Mouse (Mus musculus) heart, embryonic 16.5 days (tissue): ENCODE results near the gene Lactbl1. TPM values are rescaled to one million over a fixed set of nuclear protein-coding genes. Genes with fewer than 3 reads are reported as not detected.

ENCODE experiments used
- ATAC-seq: fragments of 200-750 bp; cut with Nextera tagmentation; replicated peaks from 2 replicates; pipeline ENCODE4 v1.8.0; 2017; ENCODE audit warnings: moderate number of reproducible peaks; ENCODE audit not compliant: insufficient read depth, low FRiP score; ENCODE audit errors: extremely low read depth
- H3K27ac ChIP-seq: fragments of 300-500 bp; sonication (generic); 2 replicates; pipeline ENCODE4 v1.5.1; 2014; ENCODE audit warnings: mild to moderate bottlenecking, low read length, control low read depth, moderate library complexity
- H3K27me3 ChIP-seq: fragments of 300-500 bp; sonication (generic); 2 replicates; pipeline ENCODE4 v1.6.1; 2014; ENCODE audit warnings: low read length, mixed read lengths; ENCODE audit not compliant: control insufficient read depth, insufficient read depth
- H3K36me3 ChIP-seq: fragments of 300-500 bp; sonication (generic); 2 replicates; pipeline ENCODE4 v1.6.1; 2014; ENCODE audit not compliant: control insufficient read depth, insufficient read depth
- H3K4me1 ChIP-seq: fragments of 300-500 bp; sonication (generic); 2 replicates; pipeline ENCODE4 v1.6.1; 2014; ENCODE audit warnings: low read length, mixed read lengths; ENCODE audit not compliant: control insufficient read depth, insufficient read depth
- H3K4me2 ChIP-seq: fragments of 300-500 bp; sonication (generic); 2 replicates; pipeline ENCODE4 v1.6.1; 2014; ENCODE audit warnings: low read depth, mild to moderate bottlenecking, control low read depth, low read length
- H3K4me3 ChIP-seq: fragments of 300-500 bp; sonication (generic); 2 replicates; pipeline ENCODE4 v1.5.1; 2014; ENCODE audit warnings: mild to moderate bottlenecking, control low read depth, low read length
- H3K9ac ChIP-seq: fragments of 300-500 bp; sonication (generic); 2 replicates; pipeline ENCODE4 v1.6.1; 2014; ENCODE audit warnings: low read length, control low read depth
- H3K9me3 ChIP-seq: fragments of 300-500 bp; sonication (generic); replicated peaks from 2 replicates; pipeline ENCODE4 v1.6.1; 2016; ENCODE audit warnings: low read length; ENCODE audit not compliant: control insufficient read depth
- WGBS: fragments of 180-500 bp; shearing (Covaris S2); extraction: QIAGEN DNeasy Blood & Tissue Kit; methylation state at CpG from one replicate; pipeline ENCODE4 v1.1.7; 2014; 5-methylcytosine and 5-hydroxymethylcytosine counted together
- polyA plus RNA-seq: library from polyadenylated mRNA; unstranded; fragments of >200 nt; fragmentation: Nextera tagmentation; extraction: Ambion mirVana; gene quantifications from 2 replicates; pipeline ENCODE4 v1.2.1, GENCODE M21; 2015

Gene Lactbl1
- polyA plus RNA-seq, 1 experiment from 2014 or later: 0.04 TPM

- Histone ChIP-seq H3K9me3 (no peaks in the 10 kb centered on the region; the same call in 1 of the 2 replicates), H3K4me2 (peak overlapping the region; percentile 77), H3K27ac (no peak overlapping the region), H3K36me3 (no peaks in the 10 kb centered on the region), H3K27me3 (no peaks in the 10 kb centered on the region), H3K9ac (peak overlapping the region; percentile 38), H3K4me3 (peak overlapping the region; percentile 100), H3K4me1 (peaks cover 14% of the 10 kb centered on the region)
- ATAC-seq: no peak
- 73% methylated on average over 2 of the region's 2 CpGs for WGBS
These were observed 21.9 kb upstream of the Lactbl1 start for GRCm38 (mm10) chr4:136600536-136600935.

GRCm38 (mm10) chr4:136601476-136601875 is 20.9 kb upstream of the Lactbl1 start:
- ATAC-seq: no peak
- H3K27ac ChIP-seq: peak overlapping the region; percentile 90
- no peaks in the 10 kb centered on the region; the same call in 1 of the 2 replicates for H3K9me3 ChIP-seq
- peak overlapping the region; percentile 100 for H3K4me3 ChIP-seq
- H3K4me2 ChIP-seq: peak overlapping the region; percentile 77
- 1% methylated on average over 13 of the region's 13 CpGs for WGBS
- no peaks in the 10 kb centered on the region for H3K36me3 ChIP-seq
- peaks cover 14% of the 10 kb centered on the region for H3K4me1 ChIP-seq
- H3K9ac ChIP-seq: peak overlapping the region; percentile 99
- H3K27me3 ChIP-seq: no peaks in the 10 kb centered on the region

GRCm38 (mm10) chr4:136602018-136602554 is 20.3 kb upstream of the Lactbl1 start:
- peak; percentile 72 for ATAC-seq
- H3K9ac ChIP-seq: peak overlapping the region; percentile 99
- peaks cover 14% of the 10 kb centered on the region for H3K4me1 ChIP-seq
- no peaks in the 10 kb centered on the region for H3K36me3 ChIP-seq
- peak overlapping the region; percentile 90 for H3K27ac ChIP-seq
- peak overlapping the region; percentile 77 for H3K4me2 ChIP-seq
- under 1% methylated on average over 61 of the region's 68 CpGs for WGBS
- H3K4me3 ChIP-seq: peak overlapping the region; percentile 100
- no peaks in the 10 kb centered on the region; the same call in 1 of the 2 replicates for H3K9me3 ChIP-seq
- H3K27me3 ChIP-seq: no peaks in the 10 kb centered on the region

GRCm38 (mm10) chr4:136602568-136602967 is 19.9 kb upstream of the Lactbl1 start, which contains the start of gene Kdm1a:
Gene Kdm1a, minus strand, starts transcription at chr4:136602723.
- no peaks in the 10 kb centered on the region for H3K27me3 ChIP-seq
- H3K27ac ChIP-seq: peak within 1 kb of the TSS; percentile 90
- no peaks in the 10 kb centered on the region; the same call in 1 of the 2 replicates for H3K9me3 ChIP-seq
- H3K4me1 ChIP-seq: peaks cover 14% of the 10 kb centered on the region
- H3K4me3 ChIP-seq: peak within 1 kb of the TSS; percentile 100
- peak; percentile 94 for ATAC-seq
- H3K36me3 ChIP-seq: no peaks in the 10 kb centered on the region
- H3K9ac ChIP-seq: peak within 1 kb of the TSS; percentile 99
- 0% methylated on average over 39 of the region's 45 CpGs for whole genome bisulfite sequencing
- peak within 1 kb of the TSS; percentile 77 for H3K4me2 ChIP-seq

GRCm38 (mm10) chr4:136605756-136606485 is 16.5 kb upstream of the Lactbl1 start:
- WGBS: 87% methylated on average over 19 of the region's 19 CpGs
- Histone ChIP-seq H3K4me2 (no peak overlapping the region), H3K36me3 (no peaks in the 10 kb centered on the region), H3K27me3 (no peaks in the 10 kb centered on the region), H3K4me1 (peaks cover 6% of the 10 kb centered on the region), H3K27ac (no peak overlapping the region), H3K4me3 (no peak overlapping the region), H3K9ac (no peak overlapping the region), H3K9me3 (no peaks in the 10 kb centered on the region)
- no peak for ATAC-seq

GRCm38 (mm10) chr4:136610387-136610856 is 12.0 kb upstream of the Lactbl1 start, which contains the start of gene Tex46:
Gene Tex46, plus strand, starts transcription at chr4:136610437.
- no peak within 1 kb of the TSS for H3K27ac ChIP-seq
- H3K4me1 ChIP-seq: no peaks in the 10 kb centered on the region
- H3K27me3 ChIP-seq: no peaks in the 10 kb centered on the region
- no peaks in the 10 kb centered on the region for H3K9me3 ChIP-seq
- WGBS: 53% methylated on average over 4 of the region's 4 CpGs
- no peaks in the 10 kb centered on the region for H3K36me3 ChIP-seq
- H3K4me2 ChIP-seq: no peak within 1 kb of the TSS
- no peak within 1 kb of the TSS for H3K4me3 ChIP-seq
- H3K9ac ChIP-seq: no peak within 1 kb of the TSS
- ATAC-seq: no peak

- H3K27me3 ChIP-seq: no peaks in the 10 kb centered on the region
- no peaks in the 10 kb centered on the region for H3K4me1 ChIP-seq
- no peak overlapping the region for H3K9ac ChIP-seq
- 62% methylated on average over 7 of the region's 7 CpGs for WGBS
- no peaks in the 10 kb centered on the region for H3K9me3 ChIP-seq
- no peak overlapping the region for H3K4me2 ChIP-seq
- no peak overlapping the region for H3K27ac ChIP-seq
- H3K4me3 ChIP-seq: no peak overlapping the region
- no peaks in the 10 kb centered on the region for H3K36me3 ChIP-seq
- ATAC-seq: no peak
These were observed 8.8 kb upstream of the Lactbl1 start for GRCm38 (mm10) chr4:136613657-136614056.

GRCm38 (mm10) chr4:136621336-136621735 is 1.1 kb upstream of the Lactbl1 start:
- WGBS: 0% methylated on average over 1 of the region's 1 CpGs
- H3K9ac ChIP-seq: no peak overlapping the region

GRCm38 (mm10) chr4:136621956-136622355 is 465 bp upstream of the Lactbl1 start:
- no peaks in the 10 kb centered on the region for H3K9me3 ChIP-seq
- H3K27me3 ChIP-seq: no peaks in the 10 kb centered on the region
- H3K9ac ChIP-seq: no peak overlapping the region
- 53% methylated on average over 5 of the region's 5 CpGs for WGBS
- H3K4me1 ChIP-seq: no peaks in the 10 kb centered on the region; the same call in 1 of the 2 replicates
- no peak for ATAC-seq
- H3K36me3 ChIP-seq: no peaks in the 10 kb centered on the region
- H3K27ac ChIP-seq: no peak overlapping the region
- no peak overlapping the region for H3K4me3 ChIP-seq
- H3K4me2 ChIP-seq: no peak overlapping the region

More at GRCm38 (mm10) chr4:136621336-136621735, 1.1 kb upstream of the Lactbl1 start:
- no peaks in the 10 kb centered on the region for H3K36me3 ChIP-seq
- H3K4me1 ChIP-seq: no peaks in the 10 kb centered on the region; the same call in 1 of the 2 replicates
- no peak for ATAC-seq
- H3K27me3 ChIP-seq: no peaks in the 10 kb centered on the region
- H3K4me3 ChIP-seq: no peak overlapping the region
- H3K4me2 ChIP-seq: no peak overlapping the region
- no peak overlapping the region for H3K27ac ChIP-seq
- no peaks in the 10 kb centered on the region for H3K9me3 ChIP-seq
